Mouse (Mus musculus) splenic B cell, adult 2 months (primary cell): Measurements from ENCODE around the gene Tsnaxip1.

Experiments
- DNase-seq: peaks from one replicate; pipeline ENCODE4 v3.0.0-alpha.2; 2011; ENCODE audit warnings: low read depth, low spot score
- H3K27me3 ChIP-seq: 2 replicates; pipeline ENCODE4 v1.6.1; 2012; ENCODE audit warnings: mild to moderate bottlenecking, low read length, moderate library complexity, mixed read lengths; ENCODE audit not compliant: control insufficient read depth, poor library complexity, insufficient read depth, severe bottlenecking
- H3K36me3 ChIP-seq: 2 replicates; pipeline ENCODE4 v1.6.1; 2012; ENCODE audit warnings: mild to moderate bottlenecking, low read length, moderate library complexity, mixed read lengths; ENCODE audit not compliant: control insufficient read depth, poor library complexity, insufficient read depth, severe bottlenecking

Gene Tsnaxip1

GRCm38 (mm10) chr8:105846678-105847077 lies 19.1 kb downstream of the Tsnaxip1 start:
- Histone ChIP-seq H3K36me3 (peaks cover 8% of the 10 kb centered on the region; the same call in 1 of the 2 replicates), H3K27me3 (no peaks in the 10 kb centered on the region)
- DNase-seq: no peak

DNA sequence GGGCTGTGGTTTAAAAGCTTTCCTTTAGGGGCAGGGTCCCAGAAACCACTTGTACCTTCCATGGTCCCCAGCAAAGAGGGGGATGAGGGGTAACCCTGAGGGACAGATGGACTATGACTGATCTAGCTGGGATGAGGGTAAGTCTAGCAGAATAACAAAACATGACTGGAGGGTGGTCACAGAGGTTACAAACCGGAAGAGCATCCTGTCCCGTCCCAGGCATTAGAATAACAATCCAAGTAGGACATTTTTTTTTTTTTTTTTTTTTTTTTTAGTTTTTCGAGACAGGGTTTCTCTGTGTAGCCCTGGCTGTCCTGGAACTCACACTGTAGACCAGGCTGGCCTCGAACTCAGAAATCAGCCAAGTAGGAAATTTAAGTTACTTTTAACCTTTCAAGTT lies 22.5 kb downstream of the Tsnaxip1 start:
- no peak for DNase-seq
- peaks cover 5% of the 10 kb centered on the region; the same call in 1 of the 2 replicates for H3K36me3 ChIP-seq
- no peaks in the 10 kb centered on the region for H3K27me3 ChIP-seq

- no peak for DNase-seq
- H3K27me3 ChIP-seq: no peaks in the 10 kb centered on the region
- peaks cover 5% of the 10 kb centered on the region; the same call in 1 of the 2 replicates for H3K36me3 ChIP-seq
Observed at GRCm38 (mm10) chr8:105850611-105851010, 23.1 kb downstream of the Tsnaxip1 start.

- DNase-seq: peak; percentile 90
- H3K36me3 ChIP-seq: 0 out of 2 replicates have a peak, but pooled peaks cover 2% of the 10 kb centered on the region
- no peaks in the 10 kb centered on the region for H3K27me3 ChIP-seq
Observed at GRCm38 (mm10) chr8:105851651-105852143, 24.2 kb downstream of the Tsnaxip1 start.

DNA sequence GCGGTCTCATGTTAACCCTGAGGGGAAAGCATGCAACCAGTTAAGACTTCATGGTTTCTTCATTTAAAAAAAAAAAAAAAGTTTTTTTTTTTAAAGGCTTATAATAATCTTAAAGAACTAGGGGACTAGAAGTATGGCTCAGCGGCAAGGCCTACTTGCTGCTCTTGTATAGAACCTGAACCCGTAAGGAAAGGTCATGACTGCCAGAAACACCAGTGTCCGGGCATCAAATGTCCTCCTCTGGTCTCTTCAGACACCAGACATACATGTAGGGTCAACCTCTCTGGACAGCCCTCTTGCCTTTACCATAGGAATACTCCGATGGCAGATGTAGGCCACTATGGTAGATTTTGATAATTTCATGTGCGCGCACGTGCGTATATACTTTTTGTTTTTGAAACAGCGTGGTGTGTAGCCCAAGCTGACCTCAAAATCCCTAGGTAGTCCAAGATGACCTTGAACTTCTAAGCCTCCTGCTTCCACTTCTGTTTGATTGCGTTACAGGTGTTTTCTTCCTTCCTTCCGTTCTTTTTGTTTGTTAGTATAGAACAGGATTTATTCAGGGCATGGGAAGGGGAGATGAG lies 24.7 kb downstream of the Tsnaxip1 start:
- no peaks in the 10 kb centered on the region for H3K27me3 ChIP-seq
- H3K36me3 ChIP-seq: 0 out of 2 replicates have a peak, but pooled peaks cover 2% of the 10 kb centered on the region
- no peak for DNase-seq

DNA sequence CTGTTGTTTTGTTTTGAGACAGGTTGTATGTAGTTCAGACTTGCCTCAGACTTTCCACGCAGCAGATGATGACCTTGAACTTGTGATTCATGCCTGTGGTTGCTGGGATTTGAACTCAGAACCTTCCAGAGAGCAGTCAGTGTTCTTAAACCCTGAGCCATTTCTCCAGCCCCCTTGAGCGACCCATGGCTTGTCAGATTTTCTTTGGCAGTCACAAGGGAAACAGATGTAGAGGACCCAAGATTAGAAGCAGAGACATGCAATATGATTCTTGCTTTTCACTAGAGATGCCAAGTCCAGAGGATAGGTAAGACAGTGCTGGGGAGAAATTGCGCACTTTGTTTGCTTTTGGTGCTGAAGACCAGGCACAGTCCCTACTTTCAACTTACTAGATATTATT lies 25.6 kb downstream of the Tsnaxip1 start, which contains the start of gene Cenpt:
Cenpt (minus strand) TSS at position 101 of the 400 bp plus-strand sequence.
- H3K27me3 ChIP-seq: no peaks in the 10 kb centered on the region
- DNase-seq: no peak
- H3K36me3 ChIP-seq: 0 out of 2 replicates have a peak, but pooled peaks cover 2% of the 10 kb centered on the region

DNA sequence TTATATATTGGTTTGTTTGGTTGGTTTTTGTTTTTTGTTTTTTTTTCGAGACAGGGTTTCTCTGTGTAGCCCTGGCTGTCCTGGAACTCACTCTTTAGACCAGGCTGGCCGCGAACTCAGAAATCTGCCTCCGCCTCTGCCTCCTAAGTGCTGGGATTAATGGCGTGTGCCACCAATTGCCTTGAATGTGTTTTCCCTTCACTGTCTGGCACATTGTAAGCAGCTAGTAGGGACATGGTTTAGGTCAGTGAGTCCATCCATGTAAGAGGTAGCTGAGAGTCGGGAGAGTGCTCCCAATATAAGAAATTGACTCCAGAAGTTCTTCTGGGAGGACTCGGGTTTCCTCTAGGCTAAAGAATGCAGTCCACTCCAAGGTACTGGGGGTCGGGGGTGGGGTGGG lies 26.8 kb downstream of the Tsnaxip1 start:
- H3K36me3 ChIP-seq: no peaks in the 10 kb centered on the region
- H3K27me3 ChIP-seq: no peaks in the 10 kb centered on the region

DNA sequence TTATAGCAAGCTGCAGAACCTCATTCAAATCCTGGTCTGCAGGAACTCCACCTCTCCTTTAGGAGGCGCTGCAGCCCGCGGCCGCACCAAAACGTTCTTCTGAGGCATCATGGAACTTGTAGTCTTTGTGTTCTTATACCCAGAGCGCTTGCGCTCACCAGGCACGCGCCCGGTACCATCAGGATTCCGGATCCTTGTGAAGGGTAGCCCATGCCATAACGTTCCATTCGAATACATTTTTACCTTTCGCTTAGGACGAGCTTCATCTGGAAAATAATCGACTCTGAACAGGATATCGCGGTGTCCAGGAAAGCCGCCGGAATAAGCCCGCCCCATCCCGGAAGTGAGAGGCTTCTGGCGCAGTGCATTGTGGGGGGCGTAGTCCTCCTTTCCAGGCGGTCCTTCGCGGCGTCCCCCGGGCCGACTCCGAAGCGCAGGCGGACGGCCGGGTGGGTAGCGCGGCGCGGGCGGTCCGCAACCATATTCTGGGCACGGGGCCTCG lies 27.2 kb downstream of the Tsnaxip1 start, which contains the start of gene Thap11:
Thap11 (plus strand) TSS at position 418 of the 502 bp plus-strand sequence.
- Histone ChIP-seq H3K36me3 (no peaks in the 10 kb centered on the region), H3K27me3 (no peaks in the 10 kb centered on the region)
- DNase-seq: peak; percentile 92

More for the DNA sequence above, 26.8 kb downstream of the Tsnaxip1 start:
- DNase-seq: no peak

GRCm38 (mm10) chr8:105855248-105856167 lies 28.0 kb downstream of the Tsnaxip1 start:
- DNase-seq: peak; percentile 33
- H3K36me3 ChIP-seq: no peaks in the 10 kb centered on the region
- H3K27me3 ChIP-seq: no peaks in the 10 kb centered on the region

DNA sequence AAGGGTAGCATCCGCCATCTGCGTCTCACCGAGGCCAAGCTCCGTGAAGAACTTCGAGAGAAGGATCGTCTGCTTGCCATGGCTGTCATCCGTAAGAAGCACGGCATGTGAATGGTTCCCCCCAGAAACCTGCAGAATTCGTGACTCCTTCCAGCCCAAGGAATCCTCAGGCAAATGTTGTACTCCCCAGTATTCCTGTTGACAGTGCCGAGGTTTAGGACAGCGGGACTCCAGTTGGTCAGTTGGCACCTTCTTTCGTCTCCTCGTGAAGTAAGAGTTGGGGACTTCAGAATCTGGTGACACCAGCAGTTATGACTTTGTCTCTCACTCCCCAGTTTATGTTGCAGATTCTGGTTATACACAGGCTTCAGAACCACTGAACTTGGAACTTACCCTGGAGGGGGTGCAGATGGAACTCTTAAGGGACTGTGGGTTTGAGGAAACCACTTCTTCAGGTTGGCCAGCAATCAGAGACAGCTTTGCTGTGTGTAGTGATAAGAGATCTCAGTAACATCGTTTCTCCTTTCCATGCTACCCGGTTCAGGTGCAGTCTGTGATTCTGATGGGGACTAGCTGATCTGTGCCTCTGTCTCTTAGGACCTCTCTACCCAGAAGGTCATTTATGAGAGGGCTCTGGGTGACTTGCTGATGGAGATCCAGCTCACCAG lies 28.8 kb downstream of the Tsnaxip1 start:
- no peak for DNase-seq
- H3K27me3 ChIP-seq: no peaks in the 10 kb centered on the region
- no peaks in the 10 kb centered on the region for H3K36me3 ChIP-seq

GRCm38 (mm10) chr8:105858495-105858894 lies 31.0 kb downstream of the Tsnaxip1 start:
- DNase-seq: no peak
- H3K36me3 ChIP-seq: no peaks in the 10 kb centered on the region

GRCm38 (mm10) chr8:105859314-105859713 lies 31.8 kb downstream of the Tsnaxip1 start:
- Histone ChIP-seq H3K27me3 (no peaks in the 10 kb centered on the region), H3K36me3 (no peaks in the 10 kb centered on the region)
- no peak for DNase-seq

More at GRCm38 (mm10) chr8:105858495-105858894, 31.0 kb downstream of the Tsnaxip1 start:
- H3K27me3 ChIP-seq: no peaks in the 10 kb centered on the region

GRCm38 (mm10) chr8:105860143-105860981 lies 32.8 kb downstream of the Tsnaxip1 start, which contains the start of gene Nutf2:
TSS of gene Nutf2 (plus strand) at chr8:105860580.
- DNase-seq: peak; percentile 93
- H3K36me3 ChIP-seq: no peaks in the 10 kb centered on the region
- no peaks in the 10 kb centered on the region for H3K27me3 ChIP-seq
